Mouse (Mus musculus) hindbrain, embryonic 13.5 days (tissue): ENCODE data around the gene 9930111J21Rik1. TPM values are rescaled to one million over a fixed set of nuclear protein-coding genes. Genes with fewer than 3 reads are reported as not detected.
"Not testable (repeated sequence)": the region's sequence is repeated elsewhere in the genome, so short reads cannot be mapped to it uniquely, and the experiment has no call there.

Experiments
- ATAC-seq: fragments of 200-750 bp; cut with Nextera tagmentation; 2 replicates; pipeline ENCODE4 v1.8.0; 2017; ENCODE audit warnings: moderate TSS enrichment; ENCODE audit not compliant: low FRiP score
- H3K27ac ChIP-seq: fragments of 300-500 bp; sonication (generic); 2 replicates; pipeline ENCODE4 v1.5.1; 2015; ENCODE audit warnings: inconsistent platforms, mild to moderate bottlenecking, moderate library complexity
- H3K27me3 ChIP-seq: fragments of 300-500 bp; sonication (generic); 2 replicates; pipeline ENCODE4 v1.6.1; 2015; ENCODE audit warnings: mild to moderate bottlenecking, inconsistent platforms
- H3K36me3 ChIP-seq: fragments of 300-500 bp; sonication (generic); 2 replicates; pipeline ENCODE4 v1.6.1; 2015; ENCODE audit warnings: mild to moderate bottlenecking, inconsistent platforms
- H3K4me1 ChIP-seq: fragments of 300-500 bp; sonication (generic); replicated peaks from 2 replicates; pipeline ENCODE4 v1.6.1; 2015; ENCODE audit warnings: inconsistent platforms
- H3K4me2 ChIP-seq: fragments of 300-500 bp; sonication (generic); 2 replicates; pipeline ENCODE4 v1.6.1; 2015; ENCODE audit warnings: inconsistent platforms, mild to moderate bottlenecking, moderate library complexity
- H3K4me3 ChIP-seq: fragments of 300-500 bp; sonication (generic); 2 replicates; pipeline ENCODE4 v1.5.1; 2015; ENCODE audit warnings: mild to moderate bottlenecking, inconsistent platforms
- H3K9ac ChIP-seq: fragments of 300-500 bp; sonication (generic); 2 replicates; pipeline ENCODE4 v1.6.1; 2015; ENCODE audit warnings: mild to moderate bottlenecking, inconsistent platforms
- H3K9me3 ChIP-seq: fragments of 300-500 bp; sonication (generic); 2 replicates; pipeline ENCODE4 v1.6.1; 2016; ENCODE audit warnings: inconsistent platforms
- WGBS: fragments of 180-500 bp; shearing (Covaris S2); methylation state at CpG from one replicate; pipeline ENCODE4 v1.1.7; 2015; 5-methylcytosine and 5-hydroxymethylcytosine counted together
- polyA plus RNA-seq: library from polyadenylated mRNA; unstranded; fragments of >200 nt; fragmentation: Nextera tagmentation; extraction: Ambion mirVana; gene quantifications from 2 replicates; pipeline ENCODE4 v1.2.1, GENCODE M21; 2015

The 9930111J21Rik1 gene
- polyA plus RNA-seq, 1 experiment from 2014 or later = 0.31 TPM

GRCm38 (mm10) chr11:48978240-48978939, 808 bp downstream of the 9930111J21Rik1 start, which contains the start of gene Olfr56:
Gene Olfr56 (plus strand): TSS chr11:48978889.
- no CpG with 5 or more reads among the region's 1 CpGs for WGBS
- H3K27me3 ChIP-seq, H3K36me3 ChIP-seq, H3K9me3 ChIP-seq, H3K4me1 ChIP-seq, H3K9ac ChIP-seq, H3K27ac ChIP-seq, H3K4me3 ChIP-seq, H3K4me2 ChIP-seq, ATAC-seq: not testable (repeated sequence)

GRCm38 (mm10) chr11:48974686-48975085, 4.5 kb downstream of the 9930111J21Rik1 start:
- not testable (repeated sequence) for H3K27ac ChIP-seq, H3K9ac ChIP-seq, H3K9me3 ChIP-seq, H3K27me3 ChIP-seq, H3K4me3 ChIP-seq, H3K4me2 ChIP-seq, H3K36me3 ChIP-seq, ATAC-seq, H3K4me1 ChIP-seq
- no CpG with 5 or more reads among the region's 1 CpGs for WGBS

- H3K36me3 ChIP-seq, H3K4me2 ChIP-seq, H3K9me3 ChIP-seq, ATAC-seq, H3K4me3 ChIP-seq, H3K9ac ChIP-seq, H3K4me1 ChIP-seq, H3K27me3 ChIP-seq, H3K27ac ChIP-seq: not testable (repeated sequence)
- WGBS = 97% methylated on average over 6 of the region's 6 CpGs
These were observed 33.1 kb downstream of the 9930111J21Rik1 start, which contains the start of gene Psme2b for GRCm38 (mm10) chr11:48946090-48946489. Gene Psme2b (minus strand): TSS chr11:48946190.

DNA sequence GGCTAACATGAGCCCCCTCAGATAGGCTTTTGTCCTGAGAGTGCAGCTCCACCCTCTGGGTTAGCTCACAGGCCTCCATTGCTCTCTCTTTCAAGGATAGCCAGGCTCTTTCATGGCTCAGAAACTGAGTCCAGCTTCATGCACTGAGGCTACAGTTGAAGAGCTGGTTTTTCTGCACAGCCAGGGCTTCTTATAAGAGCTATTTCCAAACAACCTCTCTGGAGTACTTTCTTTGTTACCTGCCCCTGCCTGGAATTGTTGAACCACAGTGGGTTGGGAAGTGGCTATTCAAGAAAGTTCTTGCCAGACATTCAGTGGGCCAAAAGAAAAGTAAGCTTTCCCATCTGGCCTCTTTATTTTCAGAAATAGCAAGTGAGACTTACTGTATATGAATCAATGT, 39.9 kb downstream of the 9930111J21Rik1 start:
- not testable (repeated sequence) for H3K4me1 ChIP-seq, H3K27me3 ChIP-seq, H3K4me3 ChIP-seq, H3K4me2 ChIP-seq, H3K27ac ChIP-seq, H3K9me3 ChIP-seq, H3K36me3 ChIP-seq, H3K9ac ChIP-seq, ATAC-seq

GRCm38 (mm10) chr11:48935291-48935690, 43.9 kb downstream of the 9930111J21Rik1 start:
- H3K4me3 ChIP-seq, H3K36me3 ChIP-seq, ATAC-seq, H3K9ac ChIP-seq, H3K9me3 ChIP-seq, H3K4me1 ChIP-seq, H3K27me3 ChIP-seq, H3K4me2 ChIP-seq, H3K27ac ChIP-seq: not testable (repeated sequence)
- WGBS = no CpG with 5 or more reads among the region's 3 CpGs

GRCm38 (mm10) chr11:48933923-48934322, 45.3 kb downstream of the 9930111J21Rik1 start:
- not testable (repeated sequence) for H3K27ac ChIP-seq, H3K36me3 ChIP-seq, H3K9me3 ChIP-seq, H3K4me2 ChIP-seq, ATAC-seq, H3K4me1 ChIP-seq, H3K4me3 ChIP-seq, H3K27me3 ChIP-seq, H3K9ac ChIP-seq
- 80% methylated on average over 1 of the region's 1 CpGs for WGBS

- H3K27ac ChIP-seq, H3K4me2 ChIP-seq, H3K27me3 ChIP-seq, H3K9me3 ChIP-seq, H3K36me3 ChIP-seq, H3K4me1 ChIP-seq, H3K9ac ChIP-seq, H3K4me3 ChIP-seq, ATAC-seq: not testable (repeated sequence)
- WGBS = 83% methylated on average over 1 of the region's 1 CpGs
These were observed 45.8 kb downstream of the 9930111J21Rik1 start for GRCm38 (mm10) chr11:48933422-48933821.

DNA sequence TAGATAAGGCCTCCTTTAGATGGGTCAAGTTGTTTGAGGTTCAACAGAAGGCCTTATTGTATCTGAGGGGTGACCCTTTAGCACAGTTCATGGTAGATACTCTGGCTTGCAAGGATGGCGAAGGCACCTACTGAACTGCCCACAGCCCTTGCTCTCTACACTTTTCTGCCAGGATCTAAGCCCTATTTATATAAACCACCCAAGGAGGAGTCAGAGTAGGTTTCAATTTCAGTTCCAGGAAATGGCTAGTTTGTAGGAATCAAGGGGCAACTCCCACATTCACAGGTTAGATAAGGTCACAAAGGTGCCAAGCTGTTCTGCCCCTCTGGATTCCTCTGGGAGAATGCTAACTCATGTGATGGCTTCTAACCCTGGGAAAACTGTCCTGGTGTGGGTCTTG, 51.1 kb downstream of the 9930111J21Rik1 start:
- 97% methylated on average over 1 of the region's 1 CpGs for WGBS
- not testable (repeated sequence) for H3K9me3 ChIP-seq

DNA sequence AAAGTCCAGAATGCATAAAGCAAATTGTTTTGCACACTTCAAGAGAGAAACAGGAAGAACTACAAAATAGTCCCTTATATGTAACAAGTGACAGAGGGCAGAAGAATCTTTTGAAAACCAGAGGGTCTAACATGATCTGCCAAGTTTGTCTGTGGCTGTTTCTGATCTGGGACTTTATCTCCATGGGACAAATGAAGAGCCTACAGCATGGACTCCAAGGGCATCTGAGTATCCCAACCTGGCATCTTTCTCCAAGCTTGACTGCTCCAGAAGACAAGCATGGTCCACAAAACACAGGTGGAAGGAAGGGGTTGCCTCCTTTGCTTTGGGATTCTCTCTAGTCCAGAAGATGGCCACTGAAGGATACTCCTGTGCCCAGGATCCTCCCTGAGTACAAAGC, 52.8 kb downstream of the 9930111J21Rik1 start:
- H3K27ac ChIP-seq, H3K36me3 ChIP-seq, H3K9ac ChIP-seq: not testable (repeated sequence)

More for the DNA sequence above, 51.1 kb downstream of the 9930111J21Rik1 start:
- H3K9ac ChIP-seq, H3K4me2 ChIP-seq, ATAC-seq, H3K4me1 ChIP-seq, H3K4me3 ChIP-seq, H3K36me3 ChIP-seq, H3K27ac ChIP-seq, H3K27me3 ChIP-seq: not testable (repeated sequence)

GRCm38 (mm10) chr11:48923818-48924217, 55.4 kb downstream of the 9930111J21Rik1 start:
- 81% methylated on average over 5 of the region's 5 CpGs for WGBS
- H3K4me2 ChIP-seq, H3K9me3 ChIP-seq, H3K27ac ChIP-seq, H3K27me3 ChIP-seq, H3K9ac ChIP-seq, ATAC-seq, H3K4me1 ChIP-seq, H3K4me3 ChIP-seq, H3K36me3 ChIP-seq: not testable (repeated sequence)

More for the DNA sequence above, 52.8 kb downstream of the 9930111J21Rik1 start:
- H3K27me3 ChIP-seq, H3K4me3 ChIP-seq, H3K4me1 ChIP-seq, H3K4me2 ChIP-seq, H3K9me3 ChIP-seq, ATAC-seq: not testable (repeated sequence)

GRCm38 (mm10) chr11:48918380-48918779, 60.8 kb downstream of the 9930111J21Rik1 start:
- Histone ChIP-seq H3K9me3 (no peaks in the 10 kb centered on the region), H3K36me3 (no peaks in the 10 kb centered on the region), H3K4me2 (no peak overlapping the region), H3K9ac (no peak overlapping the region), H3K27me3 (no peaks in the 10 kb centered on the region), H3K4me3 (no peak overlapping the region), H3K27ac (no peak overlapping the region), H3K4me1 (no peaks in the 10 kb centered on the region)
- ATAC-seq = no peak
- 84% methylated on average over 3 of the region's 3 CpGs for WGBS

DNA sequence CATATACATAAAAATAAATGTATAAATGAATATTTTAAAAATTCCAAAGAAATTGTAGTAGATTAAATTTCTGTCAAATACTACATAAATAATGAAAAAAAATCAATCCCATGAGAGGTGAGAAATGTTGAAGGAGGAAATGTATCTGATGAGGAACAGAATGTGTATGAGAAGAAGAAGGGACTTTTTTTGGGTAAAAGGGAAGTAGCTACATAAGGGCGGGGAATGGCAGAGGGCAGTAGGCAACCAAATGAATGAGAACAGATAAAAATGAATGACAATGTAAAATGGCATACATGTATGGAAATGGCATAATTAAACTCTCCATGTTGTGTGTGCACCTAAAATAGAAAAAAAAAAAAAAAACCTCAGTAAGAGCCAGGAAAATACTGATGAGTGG, 65.6 kb downstream of the 9930111J21Rik1 start:
- Histone ChIP-seq H3K9ac (no peak overlapping the region), H3K4me2 (no peak overlapping the region), H3K9me3 (no peaks in the 10 kb centered on the region), H3K27me3 (no peaks in the 10 kb centered on the region), H3K27ac (no peak overlapping the region), H3K4me1 (no peaks in the 10 kb centered on the region), H3K4me3 (no peak overlapping the region), H3K36me3 (no peaks in the 10 kb centered on the region)
- ATAC-seq = no peak
- 100% methylated on average over 1 of the region's 1 CpGs for WGBS

DNA sequence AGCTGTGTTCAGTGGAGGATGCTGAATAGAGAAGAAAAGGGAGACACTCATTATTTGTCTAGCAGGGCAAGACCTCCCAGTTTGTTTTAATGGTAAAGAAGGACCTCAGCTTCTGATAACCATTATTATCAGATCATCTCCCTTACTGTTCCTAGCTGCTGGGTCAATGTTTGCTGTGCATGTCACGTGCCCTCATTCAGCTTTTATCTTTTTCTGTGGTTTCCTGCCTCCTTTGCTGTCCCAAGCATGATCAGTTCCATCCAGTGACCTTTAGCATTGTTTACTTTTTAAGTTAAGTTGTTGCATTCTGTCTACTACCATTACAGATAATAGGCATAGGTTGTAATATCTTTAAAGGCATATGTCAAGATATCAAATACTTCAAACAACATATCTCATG, 70.7 kb downstream of the 9930111J21Rik1 start:
- Histone ChIP-seq H3K9ac (no peak overlapping the region), H3K36me3 (no peaks in the 10 kb centered on the region), H3K27me3 (no peaks in the 10 kb centered on the region), H3K4me2 (no peak overlapping the region), H3K4me3 (no peak overlapping the region), H3K4me1 (no peaks in the 10 kb centered on the region), H3K27ac (no peak overlapping the region), H3K9me3 (no peaks in the 10 kb centered on the region)
- WGBS = 74% methylated on average over 1 of the region's 1 CpGs
- ATAC-seq = no peak
